Comparison of ENCODE assay signal across 22 mouse cellular contexts in genomic region chr1:191928345-191928744, GRCm38 (mm10). TPM values are rescaled to one million over a fixed set of nuclear protein-coding genes. Genes with fewer than 3 reads are reported as not detected.
A peak's percentile ranks its signal among the peaks of the same experiment; 100 is the strongest.
DNase-seq lines count a peak whose midpoint lies in the region; ATAC-seq and TF ChIP-seq lines count a peak whose summit lies in the region.
"Had no signal": no experiment of that assay in that cellular context is flagged by ENCODE, and none has a peak within 500 bp of the region (broad histone marks: within the 10 kb centered on the region; RNA-seq: fewer than 3 reads in every experiment).

No protein-coding gene starts in this region.

- WGBS in intestine, postnatal 0 days, result 64% methylated on average over 7 of the region's 7 CpGs
- 44% methylated on average over 7 of the region's 7 CpGs for WGBS in kidney, embryonic 15.5 days
- 64% methylated on average over 7 of the region's 7 CpGs for WGBS in stomach, embryonic 16.5 days

- no peaks in the 10 kb centered on the region for H3K27me3 ChIP-seq in intestine, postnatal 0 days (replicated peaks; ENCODE audit: control insufficient read depth, insufficient read depth, low read length)
- no peaks in the 10 kb centered on the region for H3K27me3 ChIP-seq in kidney, embryonic 15.5 days
- H3K27me3 ChIP-seq in stomach, embryonic 16.5 days (ENCODE audit: control insufficient read depth, insufficient read depth, low read length), result no peaks in the 10 kb centered on the region
- H3K27me3 ChIP-seq: forebrain, embryonic 13.5 days; stomach, embryonic 15.5 days had no signal

- peak overlapping the region; percentile 1; the same call in 1 of the 2 replicates for H3K27ac ChIP-seq in intestine, postnatal 0 days (ENCODE audit: low read depth, low read length)
- H3K27ac ChIP-seq in kidney, embryonic 15.5 days, result no peak overlapping the region
- no peak overlapping the region for H3K27ac ChIP-seq in stomach, embryonic 16.5 days (ENCODE audit: low read length)
- H3K27ac ChIP-seq: forebrain, embryonic 13.5 days; heart, adult 2 months; stomach, embryonic 15.5 days had no signal

- no peak overlapping the region for H3K9ac ChIP-seq in intestine, postnatal 0 days (ENCODE audit: low read depth, low read length)
- H3K9ac ChIP-seq in kidney, embryonic 15.5 days, result no peak overlapping the region
- H3K9ac ChIP-seq in stomach, embryonic 16.5 days (ENCODE audit: low read length), result no peak overlapping the region
- H3K9ac ChIP-seq: forebrain, embryonic 13.5 days; stomach, embryonic 15.5 days had no signal

- H3K4me3 ChIP-seq in intestine, postnatal 0 days (ENCODE audit: low read depth, low read length), result no peak overlapping the region
- H3K4me3 ChIP-seq in kidney, embryonic 15.5 days (replicated peaks), result no peak overlapping the region
- no peak overlapping the region for H3K4me3 ChIP-seq in stomach, embryonic 16.5 days (replicated peaks; ENCODE audit: low read length)
- H3K4me3 ChIP-seq: erythroblast, embryonic 14.5 days; forebrain, embryonic 13.5 days; heart, adult 2 months; myocyte; stomach, embryonic 15.5 days had no signal

- TF ChIP-seq CTCF in intestine, postnatal 0 days (IDR thresholded peaks at IDR 0.05; ENCODE audit: low read depth), result no peak

- 0 out of 2 replicates have a peak overlapping the region, but pooled peaks have one; percentile 18 for H3K4me2 ChIP-seq in intestine, postnatal 0 days (replicated peaks; ENCODE audit: low read depth)
- H3K4me2 ChIP-seq in kidney, embryonic 15.5 days, result no peak overlapping the region
- H3K4me2 ChIP-seq in stomach, embryonic 16.5 days (ENCODE audit: low read depth, low read length), result no peak overlapping the region
- H3K4me2 ChIP-seq: forebrain, embryonic 13.5 days; stomach, embryonic 15.5 days had no signal

- H3K9me3 ChIP-seq in intestine, postnatal 0 days (ENCODE audit: control insufficient read depth), result no peaks in the 10 kb centered on the region
- no peaks in the 10 kb centered on the region for H3K9me3 ChIP-seq in kidney, embryonic 15.5 days (replicated peaks)
- H3K9me3 ChIP-seq in stomach, embryonic 16.5 days (replicated peaks; ENCODE audit: control insufficient read depth, low read length), result no peaks in the 10 kb centered on the region
- H3K9me3 ChIP-seq: forebrain, embryonic 13.5 days; stomach, embryonic 15.5 days had no signal

- DNase-seq in heart, adult 11 months, result peak; percentile 78
- DNase-seq in heart, postnatal 4 days, result no peak
- no peak for DNase-seq in cerebellum, adult 8-10 months
- no peak for DNase-seq in spleen, postnatal 4 days (ENCODE audit: low spot score in 2 of 2)
- DNase-seq: adrenal gland, adult 8-10 months; cerebellum, postnatal 14 days; gastrocnemius, postnatal 14 days; lung, postnatal 10 days; midbrain, embryonic 14.5 days; right cerebral cortex, postnatal 14 days; spleen, adult 18-20 months had no signal

- 0 out of 2 replicates have a peak, but pooled peaks have one; percentile 30 for ATAC-seq in intestine, postnatal 0 days
- peak; percentile 9; the same call in 1 of the 2 replicates for ATAC-seq in kidney, embryonic 15.5 days (replicated peaks; ENCODE audit: low FRiP score)
- ATAC-seq in stomach, embryonic 16.5 days (ENCODE audit: insufficient read depth, low FRiP score), result 0 out of 2 replicates have a peak, but pooled peaks have one; percentile 14
- no peak for ATAC-seq in erythroblast, adult 5-6 weeks (replicated peaks; ENCODE audit: low FRiP score, poor library complexity, severe bottlenecking)
- ATAC-seq: forebrain, embryonic 13.5 days; hindbrain, embryonic 16.5 days had no signal

- H3K36me3 ChIP-seq in intestine, postnatal 0 days (ENCODE audit: control insufficient read depth, insufficient read depth), result no peaks in the 10 kb centered on the region
- H3K36me3 ChIP-seq in kidney, embryonic 15.5 days, result no peaks in the 10 kb centered on the region
- no peaks in the 10 kb centered on the region for H3K36me3 ChIP-seq in stomach, embryonic 16.5 days (ENCODE audit: control insufficient read depth, insufficient read depth, low read length)
- H3K36me3 ChIP-seq: stomach, embryonic 15.5 days had no signal

- H3K4me1 ChIP-seq in intestine, postnatal 0 days (replicated peaks; ENCODE audit: control insufficient read depth, insufficient read depth, low read length), result no peaks in the 10 kb centered on the region
- peaks cover 35% of the 10 kb centered on the region for H3K4me1 ChIP-seq in kidney, embryonic 15.5 days
- no peaks in the 10 kb centered on the region for H3K4me1 ChIP-seq in stomach, embryonic 16.5 days (ENCODE audit: control insufficient read depth, insufficient read depth, low read length)
- H3K4me1 ChIP-seq: forebrain, embryonic 13.5 days; stomach, embryonic 15.5 days had no signal

RNA-seq across cellular contexts. Expression of gene Slc30a1, which starts 21.8 kb away (rescaled TPM):
- 10 to 100 TPM; 25.1 to 29.4 TPM for total RNA-seq in heart, postnatal 4 days (2021)
- 11.6 and 12.8 TPM in 2 replicates for polyA plus RNA-seq in intestine, postnatal 0 days (2015; fragmentation: Nextera tagmentation; extraction: Ambion mirVana)
- polyA plus RNA-seq in kidney, embryonic 15.5 days (2015; fragmentation: Nextera tagmentation; extraction: Ambion mirVana), result 2.6 and 3.5 TPM in 2 replicates
- polyA plus RNA-seq in stomach, embryonic 16.5 days (2015; fragmentation: Nextera tagmentation; extraction: Ambion mirVana), result 1.6 and 1.7 TPM in 2 replicates
- 21.1 and 24.0 TPM in 2 replicates for total RNA-seq in erythroblast, adult 5-6 weeks (2015; ENCODE audit: low replicate concordance)
- total RNA-seq in erythroblast, adult 5-6 weeks (2017; ENCODE audit: low replicate concordance), result 30.1 and 42.1 TPM in 2 replicates

RNA-seq across cellular contexts. Expression of gene Rd3, which starts 48.8 kb away (rescaled TPM):
- 1 to 10 TPM; 2.7 to 2.8 TPM for total RNA-seq in heart, postnatal 4 days (2021)
- polyA plus RNA-seq in intestine, postnatal 0 days (2015; fragmentation: Nextera tagmentation; extraction: Ambion mirVana), result 0.08 and 0.10 TPM in 2 replicates
- 0.36 and 0.45 TPM in 2 replicates for polyA plus RNA-seq in kidney, embryonic 15.5 days (2015; fragmentation: Nextera tagmentation; extraction: Ambion mirVana)
- 0.19 and 0.25 TPM in 2 replicates for polyA plus RNA-seq in stomach, embryonic 16.5 days (2015; fragmentation: Nextera tagmentation; extraction: Ambion mirVana)
- not detected in 2 replicates for total RNA-seq in erythroblast, adult 5-6 weeks (2015; ENCODE audit: low replicate concordance)
- 0.26 TPM in 1 of 2 replicates, not detected in the other for total RNA-seq in erythroblast, adult 5-6 weeks (2017; ENCODE audit: low replicate concordance)
- total RNA-seq: hematopoietic stem cell, adult 5-6 weeks had no signal
- polyA plus RNA-seq: erythroblast, embryonic 14.5 days; myocyte had no signal
